Mouse (Mus musculus) cerebellum, postnatal 36 days (tissue): ENCODE results near the gene Rfxap.

Experiments used
- DNase-seq, 2 experiments: peaks; one replicate each; pipeline ENCODE4 v3.0.0; 2021 to 2022; ENCODE audit warnings: mixed read lengths in 2 of 2

The Rfxap gene

GRCm38 (mm10) chr3:54807666-54808217 is at the start of gene Rfxap:
Gene Rfxap, minus strand, starts transcription at chr3:54807791.
- peak; percentile 97 to 98 for DNase-seq

GRCm38 (mm10) chr3:54835421-54835820 is 27.8 kb upstream of the Rfxap start:
- DNase-seq: no peak

- DNase-seq: no peak
Observed at GRCm38 (mm10) chr3:54832491-54832890, 24.9 kb upstream of the Rfxap start.

- no peak for DNase-seq
Observed at GRCm38 (mm10) chr3:54822526-54822925, 14.9 kb upstream of the Rfxap start.

GRCm38 (mm10) chr3:54815292-54815691 is 7.7 kb upstream of the Rfxap start:
- DNase-seq: no peak

GRCm38 (mm10) chr3:54814622-54815021 is 7.0 kb upstream of the Rfxap start:
- no peak for DNase-seq

- DNase-seq: no peak
Observed at GRCm38 (mm10) chr3:54813418-54813988, 5.9 kb upstream of the Rfxap start.

GRCm38 (mm10) chr3:54811616-54812015 is 4.0 kb upstream of the Rfxap start:
- no peak for DNase-seq

GRCm38 (mm10) chr3:54809111-54809510 is 1.5 kb upstream of the Rfxap start:
- DNase-seq: no peak

GRCm38 (mm10) chr3:54807061-54807661 is 430 bp downstream of the Rfxap start:
- peak in 1 of 2 experiments; percentile 61 for DNase-seq

GRCm38 (mm10) chr3:54803713-54804112 is 3.9 kb downstream of the Rfxap start:
- DNase-seq: no peak

- DNase-seq: peak; percentile 47 to 57
Observed at GRCm38 (mm10) chr3:54797211-54797610, 10.4 kb downstream of the Rfxap start.

- DNase-seq: no peak
Observed at GRCm38 (mm10) chr3:54795806-54796205, 11.8 kb downstream of the Rfxap start.

- DNase-seq: no peak
Observed at GRCm38 (mm10) chr3:54795379-54795778, 12.2 kb downstream of the Rfxap start.

GRCm38 (mm10) chr3:54793762-54794161 is 13.8 kb downstream of the Rfxap start:
- no peak for DNase-seq

GRCm38 (mm10) chr3:54791822-54792677 is 15.5 kb downstream of the Rfxap start:
- DNase-seq: no peak

- no peak for DNase-seq
Observed at GRCm38 (mm10) chr3:54790601-54791000, 17.0 kb downstream of the Rfxap start.

- no peak for DNase-seq
Observed at GRCm38 (mm10) chr3:54775989-54776631, 31.5 kb downstream of the Rfxap start.

- DNase-seq: no peak
Observed at GRCm38 (mm10) chr3:54773613-54774012, 34.0 kb downstream of the Rfxap start.

- DNase-seq: no peak
Observed at GRCm38 (mm10) chr3:54769349-54770275, 38.0 kb downstream of the Rfxap start.

- no peak for DNase-seq
Observed at GRCm38 (mm10) chr3:54768592-54768991, 39.0 kb downstream of the Rfxap start.

- no peak for DNase-seq
Observed at GRCm38 (mm10) chr3:54766811-54767210, 40.8 kb downstream of the Rfxap start.
